Mouse (Mus musculus): ENCODE results near the gene Ube2e2. TPM values are rescaled to one million over a fixed set of nuclear protein-coding genes. Genes with fewer than 3 reads are reported as not detected.
"Not testable (repeated sequence)": the region's sequence is repeated elsewhere in the genome, so short reads cannot be mapped to it uniquely, and the experiment has no call there.

The Ube2e2 gene
- total RNA-seq, 1 experiment from 2014 or later = not detected

GRCm38 (mm10) chr14:18657777-18658753 lies 236.0 kb downstream of the Ube2e2 start:
- no peak for ATAC-seq (ENCODE audit: extremely low read depth, insufficient number of reproducible peaks, low FRiP score, poor library complexity, severe bottlenecking)

GRCm38 (mm10) chr14:18649123-18649675 lies 244.9 kb downstream of the Ube2e2 start:
- no peak for ATAC-seq (ENCODE audit: extremely low read depth, insufficient number of reproducible peaks, low FRiP score, poor library complexity, severe bottlenecking)

- no peak for ATAC-seq (ENCODE audit: extremely low read depth, insufficient number of reproducible peaks, low FRiP score, poor library complexity, severe bottlenecking)
Observed at GRCm38 (mm10) chr14:18641656-18642055, 252.4 kb downstream of the Ube2e2 start.

- ATAC-seq (ENCODE audit: extremely low read depth, insufficient number of reproducible peaks, low FRiP score, poor library complexity, severe bottlenecking) = no peak
Observed at GRCm38 (mm10) chr14:18638753-18639456, 255.2 kb downstream of the Ube2e2 start.

GRCm38 (mm10) chr14:18637739-18638138 lies 256.3 kb downstream of the Ube2e2 start:
- no peak for ATAC-seq (ENCODE audit: extremely low read depth, insufficient number of reproducible peaks, low FRiP score, poor library complexity, severe bottlenecking)

- no peak for ATAC-seq (ENCODE audit: extremely low read depth, insufficient number of reproducible peaks, low FRiP score, poor library complexity, severe bottlenecking)
Observed at GRCm38 (mm10) chr14:18628170-18628569, 265.9 kb downstream of the Ube2e2 start.

GRCm38 (mm10) chr14:18618603-18619002 lies 275.5 kb downstream of the Ube2e2 start:
- ATAC-seq (ENCODE audit: extremely low read depth, insufficient number of reproducible peaks, low FRiP score, poor library complexity, severe bottlenecking) = no peak

GRCm38 (mm10) chr14:18601927-18602326 lies 292.1 kb downstream of the Ube2e2 start:
- ATAC-seq (ENCODE audit: extremely low read depth, insufficient number of reproducible peaks, low FRiP score, poor library complexity, severe bottlenecking) = no peak

GRCm38 (mm10) chr14:18586239-18587034 lies 307.6 kb downstream of the Ube2e2 start:
- ATAC-seq (ENCODE audit: extremely low read depth, insufficient number of reproducible peaks, low FRiP score, poor library complexity, severe bottlenecking) = no peak

- no peak for ATAC-seq (ENCODE audit: extremely low read depth, insufficient number of reproducible peaks, low FRiP score, poor library complexity, severe bottlenecking)
Observed at GRCm38 (mm10) chr14:18581735-18582134, 312.3 kb downstream of the Ube2e2 start.

GRCm38 (mm10) chr14:18574756-18575155 lies 319.3 kb downstream of the Ube2e2 start:
- ATAC-seq (ENCODE audit: extremely low read depth, insufficient number of reproducible peaks, low FRiP score, poor library complexity, severe bottlenecking) = no peak

- ATAC-seq (ENCODE audit: extremely low read depth, insufficient number of reproducible peaks, low FRiP score, poor library complexity, severe bottlenecking) = no peak
Observed at GRCm38 (mm10) chr14:18574130-18574721, 319.8 kb downstream of the Ube2e2 start.

- ATAC-seq (ENCODE audit: extremely low read depth, insufficient number of reproducible peaks, low FRiP score, poor library complexity, severe bottlenecking) = no peak
Observed at GRCm38 (mm10) chr14:18573286-18573956, 320.6 kb downstream of the Ube2e2 start.

- no peak for ATAC-seq (ENCODE audit: extremely low read depth, insufficient number of reproducible peaks, low FRiP score, poor library complexity, severe bottlenecking)
Observed at GRCm38 (mm10) chr14:18572852-18573251, 321.2 kb downstream of the Ube2e2 start.

GRCm38 (mm10) chr14:18569615-18570014 lies 324.5 kb downstream of the Ube2e2 start:
- no peak for ATAC-seq (ENCODE audit: extremely low read depth, insufficient number of reproducible peaks, low FRiP score, poor library complexity, severe bottlenecking)

- not testable (repeated sequence) for ATAC-seq (ENCODE audit: extremely low read depth, insufficient number of reproducible peaks, low FRiP score, poor library complexity, severe bottlenecking)
Observed at GRCm38 (mm10) chr14:18564999-18565398, 329.1 kb downstream of the Ube2e2 start.

- no peak for ATAC-seq (ENCODE audit: extremely low read depth, insufficient number of reproducible peaks, low FRiP score, poor library complexity, severe bottlenecking)
Observed at GRCm38 (mm10) chr14:18555287-18555686, 338.8 kb downstream of the Ube2e2 start.

GRCm38 (mm10) chr14:18554627-18554988 lies 339.5 kb downstream of the Ube2e2 start:
- no peak for ATAC-seq (ENCODE audit: extremely low read depth, insufficient number of reproducible peaks, low FRiP score, poor library complexity, severe bottlenecking)
